In genomic region chr4:129250759-129251481, GRCm38 (mm10) we compare ENCODE assay signal across 8 mouse cellular contexts. TPM values are rescaled to one million over a fixed set of nuclear protein-coding genes. Genes with fewer than 3 reads are reported as not detected.
DNase-seq lines count a peak whose midpoint lies in the region; ATAC-seq and TF ChIP-seq lines count a peak whose summit lies in the region.

No protein-coding gene starts in this region.

- DNase-seq in cerebellum, adult 11-12 months = peak; percentile 72
- no peak for DNase-seq in cerebellum, adult 8-10 months
- DNase-seq in embryonic facial prominence, embryonic 11.5 days (ENCODE audit: low spot score) = no peak
- DNase-seq in liver, postnatal 0 days = peak; percentile 69
- no peak for DNase-seq in frontal cortex, postnatal 10 days (ENCODE audit: low spot score in 2 of 2)
- DNase-seq in urinary bladder, postnatal 25 days (ENCODE audit: low spot score) = no peak

- TF ChIP-seq CTCF in liver, postnatal 0 days (IDR thresholded peaks at IDR 0.05; ENCODE audit: low read depth) = no peak

- no peak overlapping the region for H3K4me3 ChIP-seq in embryonic facial prominence, embryonic 11.5 days (ENCODE audit: low read depth, low read length)
- no peak overlapping the region for H3K4me3 ChIP-seq in intestine, embryonic 15.5 days (replicated peaks)
- H3K4me3 ChIP-seq in liver, postnatal 0 days (ENCODE audit: low read depth, low read length) = no peak overlapping the region; the same call in 1 of the 2 replicates
- H3K4me3 ChIP-seq in stomach, embryonic 14.5 days (ENCODE audit: low read depth, low read length) = no peak overlapping the region

- WGBS in embryonic facial prominence, embryonic 11.5 days = 17% methylated on average over 15 of the region's 15 CpGs
- WGBS in intestine, embryonic 15.5 days = 29% methylated on average over 15 of the region's 15 CpGs
- 46% methylated on average over 15 of the region's 15 CpGs for WGBS in liver, postnatal 0 days (ENCODE audit: insufficient replicate concordance)
- WGBS in stomach, embryonic 14.5 days = 35% methylated on average over 15 of the region's 15 CpGs

- no peaks in the 10 kb centered on the region for H3K36me3 ChIP-seq in embryonic facial prominence, embryonic 11.5 days (replicated peaks; ENCODE audit: control insufficient read depth, insufficient read depth, low read depth, low read length)
- H3K36me3 ChIP-seq in intestine, embryonic 15.5 days = no peaks in the 10 kb centered on the region
- no peaks in the 10 kb centered on the region for H3K36me3 ChIP-seq in liver, postnatal 0 days (replicated peaks; ENCODE audit: insufficient read depth, low read length)
- H3K36me3 ChIP-seq in stomach, embryonic 14.5 days (ENCODE audit: control insufficient read depth, insufficient read depth, low read length) = no peaks in the 10 kb centered on the region

- no peak for ATAC-seq in embryonic facial prominence, embryonic 11.5 days (replicated peaks; ENCODE audit: insufficient number of reproducible peaks, low FRiP score, low TSS enrichment, low read depth)
- ATAC-seq in intestine, embryonic 15.5 days = peak; percentile 86
- peak; percentile 90 for ATAC-seq in liver, postnatal 0 days
- peak; percentile 72 for ATAC-seq in stomach, embryonic 14.5 days (ENCODE audit: insufficient number of reproducible peaks, insufficient read depth, low FRiP score, low read depth)

- peak overlapping the region; percentile 28; the same call in 1 of the 2 replicates for H3K9ac ChIP-seq in embryonic facial prominence, embryonic 11.5 days (replicated peaks; ENCODE audit: low read length)
- peak overlapping the region; percentile 32; the same call in 1 of the 2 replicates for H3K9ac ChIP-seq in intestine, embryonic 15.5 days
- H3K9ac ChIP-seq in liver, postnatal 0 days (replicated peaks) = no peak overlapping the region; the same call in 1 of the 2 replicates
- no peak overlapping the region for H3K9ac ChIP-seq in stomach, embryonic 14.5 days (replicated peaks; ENCODE audit: low read depth, low read length)

- H3K9me3 ChIP-seq in embryonic facial prominence, embryonic 11.5 days (replicated peaks; ENCODE audit: control insufficient read depth, low read length) = no peaks in the 10 kb centered on the region
- H3K9me3 ChIP-seq in intestine, embryonic 15.5 days = no peaks in the 10 kb centered on the region
- H3K9me3 ChIP-seq in liver, postnatal 0 days (ENCODE audit: low read length) = no peaks in the 10 kb centered on the region
- no peaks in the 10 kb centered on the region for H3K9me3 ChIP-seq in stomach, embryonic 14.5 days (ENCODE audit: control insufficient read depth, low read depth, low read length)

- no peaks in the 10 kb centered on the region; the same call in 1 of the 2 replicates for H3K4me1 ChIP-seq in embryonic facial prominence, embryonic 11.5 days (ENCODE audit: control insufficient read depth, insufficient read depth, low read length)
- H3K4me1 ChIP-seq in intestine, embryonic 15.5 days (replicated peaks) = peaks cover 26% of the 10 kb centered on the region
- H3K4me1 ChIP-seq in liver, postnatal 0 days (ENCODE audit: insufficient read depth) = peaks cover 13% of the 10 kb centered on the region
- H3K4me1 ChIP-seq in stomach, embryonic 14.5 days (ENCODE audit: control insufficient read depth, insufficient read depth, low read length) = peaks cover 13% of the 10 kb centered on the region

- 0 out of 2 replicates have a peak, but pooled peaks have one; percentile 26 for TF ChIP-seq EP300 in liver, postnatal 0 days (IDR thresholded peaks at IDR 0.05; ENCODE audit: low read depth)

- peaks cover 44% of the 10 kb centered on the region for H3K27me3 ChIP-seq in embryonic facial prominence, embryonic 11.5 days (ENCODE audit: control insufficient read depth, insufficient read depth, low read length)
- peaks cover 13% of the 10 kb centered on the region; the same call in 1 of the 2 replicates for H3K27me3 ChIP-seq in intestine, embryonic 15.5 days (replicated peaks)
- peaks cover 40% of the 10 kb centered on the region for H3K27me3 ChIP-seq in liver, postnatal 0 days (ENCODE audit: insufficient read depth, low read length)
- 0 out of 2 replicates have a peak, but pooled peaks cover 4% of the 10 kb centered on the region for H3K27me3 ChIP-seq in stomach, embryonic 14.5 days (ENCODE audit: control insufficient read depth, insufficient read depth, low read length)

- no peak overlapping the region for H3K27ac ChIP-seq in embryonic facial prominence, embryonic 11.5 days (replicated peaks; ENCODE audit: low read depth, low read length)
- peak overlapping the region; percentile 95 for H3K27ac ChIP-seq in intestine, embryonic 15.5 days
- H3K27ac ChIP-seq in liver, postnatal 0 days (ENCODE audit: low read depth) = peak overlapping the region; percentile 89
- H3K27ac ChIP-seq in stomach, embryonic 14.5 days (ENCODE audit: low read length) = peak overlapping the region; percentile 85

- peak overlapping the region; percentile 27 for H3K4me2 ChIP-seq in embryonic facial prominence, embryonic 11.5 days (ENCODE audit: low read depth, low read length)
- peak overlapping the region; percentile 47 for H3K4me2 ChIP-seq in intestine, embryonic 15.5 days (replicated peaks)
- peak overlapping the region; percentile 50 for H3K4me2 ChIP-seq in liver, postnatal 0 days (ENCODE audit: low read depth, low read length)
- peak overlapping the region; percentile 14 for H3K4me2 ChIP-seq in stomach, embryonic 14.5 days (replicated peaks; ENCODE audit: low read depth, low read length)

RNA-seq across cellular contexts. Expression of gene C77080, which starts 10.3 kb away (rescaled TPM):
- polyA plus RNA-seq in embryonic facial prominence, embryonic 11.5 days (2014; fragmentation: Nextera tagmentation; extraction: Ambion mirVana) = 2.4 and 2.5 TPM in 2 replicates
- 9.7 and 10.3 TPM in 2 replicates for polyA plus RNA-seq in intestine, embryonic 15.5 days (2015; fragmentation: Nextera tagmentation; extraction: Ambion mirVana)
- polyA plus RNA-seq in liver, postnatal 0 days (2015; fragmentation: Nextera tagmentation; extraction: Ambion mirVana) = 1.4 and 1.8 TPM in 2 replicates
- 6.8 and 8.0 TPM in 2 replicates for polyA plus RNA-seq in stomach, embryonic 14.5 days (2014; fragmentation: Nextera tagmentation; extraction: Ambion mirVana)

RNA-seq across cellular contexts. Expression of gene Sync, which starts 36.5 kb away (rescaled TPM):
- polyA plus RNA-seq in embryonic facial prominence, embryonic 11.5 days (2014; fragmentation: Nextera tagmentation; extraction: Ambion mirVana) = 0.25 and 0.63 TPM in 2 replicates
- 1.2 TPM in 2 replicates for polyA plus RNA-seq in intestine, embryonic 15.5 days (2015; fragmentation: Nextera tagmentation; extraction: Ambion mirVana)
- 0.15 TPM in 1 of 2 replicates, not detected in the other for polyA plus RNA-seq in liver, postnatal 0 days (2015; fragmentation: Nextera tagmentation; extraction: Ambion mirVana)
- polyA plus RNA-seq in stomach, embryonic 14.5 days (2014; fragmentation: Nextera tagmentation; extraction: Ambion mirVana) = 1.7 and 1.9 TPM in 2 replicates

Comparison
In these comparisons a context has a peak if more than half of its experiments do, and no peak if none do; other contexts are left out.
1. DNase-seq: peak in cerebellum, adult 11-12 months (single experiment) and liver, postnatal 0 days (single experiment); none in cerebellum, adult 8-10 months (single experiment), embryonic facial prominence, embryonic 11.5 days (single experiment), frontal cortex, postnatal 10 days (0 of 2) and urinary bladder, postnatal 25 days (single experiment).
2. H3K9ac ChIP-seq: peak in embryonic facial prominence, embryonic 11.5 days (single experiment) and intestine, embryonic 15.5 days (single experiment); none in liver, postnatal 0 days (single experiment) and stomach, embryonic 14.5 days (single experiment).
3. Peak in every context shown above with its lines, with median percentiles within 50 percentile points of each other: H3K4me2 ChIP-seq.